Mouse (Mus musculus): ENCODE data around the gene Tom1.

- no peak for TF ChIP-seq POLR2A (IDR thresholded peaks at IDR 0.05; ENCODE audit: borderline replicate concordance, extremely low read depth, insufficient read depth, insufficient read length, poor library complexity, severe bottlenecking)
- no peak for TF ChIP-seq CTCF (IDR thresholded peaks at IDR 0.05; ENCODE audit: borderline replicate concordance, extremely low read depth, insufficient read depth, insufficient read length)
Observed at GRCm38 (mm10) chr8:75046303-75046702, 12.8 kb downstream of the Tom1 start.
